Mouse (Mus musculus) cerebellum, adult 2 months (tissue): Measurements from ENCODE around the gene 1700022I11Rik. TPM values are rescaled to one million over a fixed set of nuclear protein-coding genes. Genes with fewer than 3 reads are reported as not detected.

Experiments used
- DNase-seq, 2 experiments: peaks; one replicate each; pipeline ENCODE4 v3.0.0; 2021
- H3K27ac ChIP-seq: fragments of 200-500 bp; 2 replicates; pipeline ENCODE4 v1.5.1; 2012; ENCODE audit warnings: low read length, control low read depth, inconsistent platforms; ENCODE audit not compliant: insufficient read depth
- H3K27me3 ChIP-seq: fragments of 200-500 bp; 2 replicates; pipeline ENCODE4 v1.6.1; 2012; ENCODE audit warnings: inconsistent platforms, mild to moderate bottlenecking, low read length, moderate library complexity; ENCODE audit not compliant: control insufficient read depth, insufficient read depth
- H3K4me1 ChIP-seq: fragments of 200-500 bp; 2 replicates; pipeline ENCODE4 v1.6.1; 2011; ENCODE audit warnings: low read length; ENCODE audit not compliant: control insufficient read depth, insufficient read depth
- H3K4me3 ChIP-seq: fragments of 200-500 bp; replicated peaks from 2 replicates; pipeline ENCODE3; 2011; ENCODE audit warnings: mild to moderate bottlenecking, low read depth, low read length, control low read depth; ENCODE audit not compliant: insufficient read depth
- CTCF ChIP-seq: fragments of 200-500 bp; IDR thresholded peaks from 2 replicates; pipeline ENCODE4 v1.5.1; 2011; ENCODE audit warnings: low read depth, mild to moderate bottlenecking, control low read depth, low read length, moderate library complexity, borderline replicate concordance; ENCODE audit not compliant: insufficient read depth
- POLR2A ChIP-seq: fragments of 200-500 bp; IDR thresholded peaks from 2 replicates; pipeline ENCODE4 v1.6.1; 2011; ENCODE audit warnings: low read length, control low read depth, borderline replicate concordance; ENCODE audit not compliant: insufficient read depth
- WGBS: fragments of 180-500 bp; shearing (Covaris S2); methylation state at CpG from one replicate; pipeline ENCODE4 v1.1.7; 2018; 5-methylcytosine and 5-hydroxymethylcytosine counted together
- polyA plus RNA-seq: library from polyadenylated mRNA; depleted of rRNA; stranded (reverse); fragments of >200 nt; gene quantifications from 2 replicates; pipeline ENCODE4 v1.2.3, GENCODE M21; 2012

1700022I11Rik gene
- polyA plus RNA-seq, 1 experiment: not detected

DNA sequence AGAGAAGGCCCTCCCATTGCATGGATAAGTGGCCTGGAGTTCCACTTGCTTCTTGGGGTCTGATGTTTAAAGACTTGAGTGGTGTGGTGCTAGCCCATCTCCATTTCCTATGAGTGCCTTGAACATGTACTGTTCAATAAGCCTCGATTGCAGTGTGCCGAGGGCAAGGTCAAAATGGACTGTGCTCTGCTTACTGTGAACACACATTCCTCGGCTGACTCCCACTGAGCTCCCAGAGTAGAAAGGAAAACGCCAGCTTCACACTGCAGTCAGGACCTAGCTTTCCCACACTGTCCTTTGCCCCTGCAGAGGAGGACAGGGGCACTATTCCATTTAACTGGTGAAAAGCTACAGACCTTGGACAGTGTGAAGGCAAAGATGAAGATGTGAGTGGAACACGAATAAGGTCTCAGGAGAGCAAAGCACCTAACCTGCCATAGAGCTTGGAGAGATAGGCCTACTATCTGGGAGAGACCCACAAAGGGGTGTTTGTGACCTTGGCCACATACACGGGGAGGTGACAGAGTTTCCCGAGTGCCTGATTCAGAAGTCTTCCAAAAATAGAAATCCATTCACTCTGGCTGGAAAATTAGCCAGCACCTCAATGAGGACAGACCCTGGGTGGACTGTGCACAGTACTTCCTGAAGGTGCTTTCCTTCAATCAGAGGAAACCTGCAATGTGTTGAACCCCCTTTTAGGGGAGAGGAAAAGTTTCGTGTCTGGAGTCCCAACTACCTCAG is 37.0 kb upstream of the 1700022I11Rik start:
- WGBS: 57% methylated on average over 8 of the region's 8 CpGs

DNA sequence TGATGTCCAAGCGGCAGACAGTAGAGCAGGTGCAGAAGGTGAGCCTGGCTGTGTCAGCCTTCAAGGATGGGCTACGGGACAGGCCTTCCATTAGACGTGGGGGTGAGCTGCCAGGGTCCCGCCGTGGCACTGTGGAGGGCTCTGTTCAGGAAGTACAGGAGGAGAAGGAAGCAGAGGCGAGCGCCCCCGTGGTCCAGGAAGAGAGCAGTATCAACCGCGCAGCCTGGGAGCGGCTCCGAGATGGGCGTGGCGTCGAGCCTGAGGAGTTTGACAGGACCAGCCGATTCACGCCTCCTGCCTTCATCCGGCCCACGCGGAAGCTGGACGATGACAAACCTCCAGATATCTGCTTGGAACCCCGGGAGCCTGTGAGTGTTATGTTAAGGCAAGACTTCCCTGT is 35.8 kb upstream of the 1700022I11Rik start:
- no peak overlapping the region for H3K4me3 ChIP-seq
- H3K27me3 ChIP-seq: no peaks in the 10 kb centered on the region
- DNase-seq: peak in 1 of 2 experiments; percentile 24
- TF ChIP-seq CTCF (no peak), POLR2A (no peak)
- no peaks in the 10 kb centered on the region for H3K4me1 ChIP-seq
- no peak overlapping the region for H3K27ac ChIP-seq
- whole genome bisulfite sequencing: 15% methylated on average over 22 of the region's 22 CpGs

More for the DNA sequence above, 37.0 kb upstream of the 1700022I11Rik start:
- Histone ChIP-seq H3K27me3 (no peaks in the 10 kb centered on the region), H3K27ac (no peak overlapping the region), H3K4me1 (no peaks in the 10 kb centered on the region), H3K4me3 (no peak overlapping the region)
- TF ChIP-seq CTCF (no peak), POLR2A (no peak)
- no peak for DNase-seq

- TF ChIP-seq CTCF (no peak), POLR2A (no peak)
- no peak overlapping the region for H3K4me3 ChIP-seq
- DNase-seq: no peak
- 67% methylated on average over 7 of the region's 7 CpGs for WGBS
- H3K4me1 ChIP-seq: peaks cover 2% of the 10 kb centered on the region; the same call in 1 of the 2 replicates
- no peaks in the 10 kb centered on the region for H3K27me3 ChIP-seq
- H3K27ac ChIP-seq: no peak overlapping the region
Observed at GRCm38 (mm10) chr4:42941396-42941795, 28.0 kb upstream of the 1700022I11Rik start.

DNA sequence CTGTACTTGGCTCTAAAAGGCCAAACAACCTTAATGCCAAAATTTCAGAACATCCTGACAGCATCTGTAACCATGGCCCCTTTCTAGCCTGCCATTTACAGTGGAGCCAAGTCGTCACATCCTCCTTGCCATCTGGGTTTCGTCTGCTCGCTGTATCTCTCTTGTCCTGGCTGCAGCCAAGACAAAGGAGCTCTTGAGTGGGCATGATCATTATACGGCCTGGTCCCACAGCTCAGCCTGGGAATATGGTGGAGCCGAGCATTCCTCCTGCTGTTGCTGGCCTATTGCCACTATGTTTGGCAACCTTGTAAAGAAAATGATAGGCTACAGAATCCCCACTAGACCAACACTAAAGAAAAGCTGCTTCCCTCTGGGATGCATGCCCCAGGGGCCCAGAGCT is 26.1 kb upstream of the 1700022I11Rik start:
- TF ChIP-seq CTCF: no peak
- no peak for TF ChIP-seq POLR2A
- WGBS: 43% methylated on average over 5 of the region's 5 CpGs
- Histone ChIP-seq H3K4me1 (peaks cover 2% of the 10 kb centered on the region), H3K4me3 (no peak overlapping the region), H3K27ac (no peak overlapping the region), H3K27me3 (no peaks in the 10 kb centered on the region)
- no peak for DNase-seq

GRCm38 (mm10) chr4:42944185-42944584 is 25.2 kb upstream of the 1700022I11Rik start:
- DNase-seq: no peak
- Histone ChIP-seq H3K4me3 (no peak overlapping the region), H3K27me3 (no peaks in the 10 kb centered on the region), H3K27ac (no peak overlapping the region), H3K4me1 (peaks cover 2% of the 10 kb centered on the region)
- TF ChIP-seq POLR2A: no peak
- no peak for TF ChIP-seq CTCF
- 79% methylated on average over 9 of the region's 9 CpGs for WGBS

DNA sequence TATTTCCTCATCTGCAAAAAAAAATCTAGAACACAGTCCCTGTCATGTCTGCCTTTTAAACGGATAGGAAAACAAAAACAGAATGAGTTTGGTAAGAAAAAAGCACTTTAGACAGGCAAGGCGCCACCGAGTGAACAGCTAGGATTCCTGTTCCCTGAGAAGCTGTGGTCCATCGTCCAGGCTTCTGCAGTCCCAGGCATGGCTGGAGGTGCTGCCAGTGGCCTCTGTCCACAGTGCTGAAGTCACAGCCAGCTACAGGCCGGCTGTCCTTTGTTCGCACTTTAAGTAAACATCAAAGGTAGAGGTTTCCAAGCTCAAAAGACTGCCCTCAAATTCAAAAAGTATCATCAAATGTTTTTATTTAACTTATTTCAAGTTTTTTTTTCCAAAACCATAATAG is 24.4 kb upstream of the 1700022I11Rik start:
- DNase-seq: no peak
- no peak overlapping the region for H3K27ac ChIP-seq
- TF ChIP-seq CTCF: no peak
- TF ChIP-seq POLR2A: no peak
- H3K27me3 ChIP-seq: no peaks in the 10 kb centered on the region
- H3K4me1 ChIP-seq: peaks cover 2% of the 10 kb centered on the region
- no peak overlapping the region for H3K4me3 ChIP-seq
- 45% methylated on average over 6 of the region's 6 CpGs for whole genome bisulfite sequencing

DNA sequence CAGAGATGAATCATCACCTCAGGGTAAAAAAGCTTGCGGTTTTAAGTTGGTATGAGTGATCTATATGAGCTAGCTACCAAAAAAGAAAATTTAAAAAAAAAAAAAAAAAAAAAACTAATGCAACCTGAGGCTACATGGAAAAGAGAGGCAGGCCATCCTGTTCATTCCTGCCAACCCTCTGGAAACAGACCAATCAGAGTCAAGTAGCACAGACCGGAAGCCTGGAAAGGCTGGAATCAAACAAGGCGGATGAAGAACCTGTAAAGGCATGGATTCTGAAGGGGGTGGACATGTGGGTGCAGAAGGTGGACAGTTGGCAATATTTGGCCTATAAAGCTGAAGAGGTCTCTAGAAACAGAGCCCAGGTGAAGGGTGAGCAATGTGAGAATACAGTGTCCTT is 24.0 kb upstream of the 1700022I11Rik start:
- no peak overlapping the region for H3K27ac ChIP-seq
- no peak for DNase-seq
- H3K4me1 ChIP-seq: peaks cover 2% of the 10 kb centered on the region

GRCm38 (mm10) chr4:42945952-42946351 is 23.5 kb upstream of the 1700022I11Rik start:
- DNase-seq: peak; percentile 51 to 61

More for the DNA sequence above, 24.0 kb upstream of the 1700022I11Rik start:
- no peak for TF ChIP-seq POLR2A
- no peak for TF ChIP-seq CTCF
- no peaks in the 10 kb centered on the region for H3K27me3 ChIP-seq
- H3K4me3 ChIP-seq: no peak overlapping the region
- WGBS: 81% methylated on average over 3 of the region's 3 CpGs

More at GRCm38 (mm10) chr4:42945952-42946351, 23.5 kb upstream of the 1700022I11Rik start:
- no peaks in the 10 kb centered on the region for H3K27me3 ChIP-seq
- H3K4me3 ChIP-seq: no peak overlapping the region
- 6% methylated on average over 5 of the region's 5 CpGs for WGBS
- no peak overlapping the region for H3K27ac ChIP-seq
- TF ChIP-seq CTCF (0 out of 2 replicates have a peak, but pooled peaks have one; percentile 10), POLR2A (no peak)
- H3K4me1 ChIP-seq: peaks cover 4% of the 10 kb centered on the region
